Mouse (Mus musculus): ENCODE data around the gene Cops7b.

GRCm38 (mm10) chr1:86622296-86622695, 39.6 kb downstream of the Cops7b start:
- TF ChIP-seq HCFC1 (IDR thresholded peaks at IDR 0.05; ENCODE audit: borderline replicate concordance, insufficient read depth, low read length), result no peak
- TF ChIP-seq ZNF384 (IDR thresholded peaks at IDR 0.05; ENCODE audit: low read depth, low read length), result no peak
- TF ChIP-seq CHD2 (IDR thresholded peaks at IDR 0.05; ENCODE audit: low read depth, low read length), result no peak
